Mouse (Mus musculus) lung, adult 2 months (tissue): ENCODE data around the gene Spink8.
A peak's percentile ranks its signal among the peaks of the same experiment; 100 is the strongest.

Source experiments
- CTCF ChIP-seq: fragments of 200-500 bp; IDR thresholded peaks from 2 replicates; pipeline ENCODE4 v1.5.1; 2011; ENCODE audit warnings: mild to moderate bottlenecking, low read length, control low read depth; ENCODE audit not compliant: insufficient read depth
- POLR2A ChIP-seq: fragments of 200-500 bp; IDR thresholded peaks from 2 replicates; pipeline ENCODE4 v1.6.1; 2011; ENCODE audit warnings: low read depth, mild to moderate bottlenecking, control low read depth, low read length, borderline replicate concordance; ENCODE audit errors: extremely low read depth

DNA sequence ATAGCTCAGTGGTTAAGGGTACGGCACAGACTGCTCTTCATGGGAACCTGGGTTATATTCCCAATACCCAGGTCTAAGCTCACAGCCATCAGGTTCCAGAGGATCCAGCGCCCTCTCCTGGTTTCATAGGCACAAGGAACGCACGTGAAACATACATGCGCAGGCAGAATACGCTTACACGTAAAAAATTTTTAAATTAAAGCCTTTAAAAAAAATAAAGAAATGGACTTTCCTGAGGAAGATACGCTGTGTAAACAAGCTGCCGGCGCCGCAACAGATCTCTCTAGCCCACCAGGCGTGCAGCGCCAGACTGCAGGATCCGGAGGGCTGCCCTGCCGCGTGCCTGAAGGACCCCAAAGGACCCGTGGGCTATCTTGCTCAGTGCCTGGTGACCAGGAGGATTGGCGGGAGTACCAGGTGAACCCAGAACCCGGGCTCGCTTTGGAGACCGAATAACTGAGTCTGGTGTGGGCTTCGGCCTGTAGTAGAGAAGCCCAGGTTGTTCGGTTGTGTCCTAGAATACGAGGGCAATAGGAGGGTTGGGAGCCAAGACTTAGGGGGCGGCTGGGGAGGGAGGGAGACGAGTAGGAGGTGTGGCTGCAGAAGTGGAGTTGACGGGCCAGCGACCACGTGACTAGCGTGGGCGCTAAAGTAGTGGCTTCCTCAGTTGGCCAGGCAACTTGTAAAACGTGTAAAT lies 20.5 kb downstream of the Spink8 start, which contains the start of gene Nme6:
- peak; percentile 77 for TF ChIP-seq CTCF
- peak; percentile 62; the same call in 1 of the 2 replicates for TF ChIP-seq POLR2A
